Mouse (Mus musculus): Measurements from ENCODE around the gene Pnpla7. TPM values are rescaled to one million over a fixed set of nuclear protein-coding genes. Genes with fewer than 3 reads are reported as not detected.

Pnpla7 gene
- polyA plus RNA-seq, 1 experiment, result 8.8 TPM

DNA sequence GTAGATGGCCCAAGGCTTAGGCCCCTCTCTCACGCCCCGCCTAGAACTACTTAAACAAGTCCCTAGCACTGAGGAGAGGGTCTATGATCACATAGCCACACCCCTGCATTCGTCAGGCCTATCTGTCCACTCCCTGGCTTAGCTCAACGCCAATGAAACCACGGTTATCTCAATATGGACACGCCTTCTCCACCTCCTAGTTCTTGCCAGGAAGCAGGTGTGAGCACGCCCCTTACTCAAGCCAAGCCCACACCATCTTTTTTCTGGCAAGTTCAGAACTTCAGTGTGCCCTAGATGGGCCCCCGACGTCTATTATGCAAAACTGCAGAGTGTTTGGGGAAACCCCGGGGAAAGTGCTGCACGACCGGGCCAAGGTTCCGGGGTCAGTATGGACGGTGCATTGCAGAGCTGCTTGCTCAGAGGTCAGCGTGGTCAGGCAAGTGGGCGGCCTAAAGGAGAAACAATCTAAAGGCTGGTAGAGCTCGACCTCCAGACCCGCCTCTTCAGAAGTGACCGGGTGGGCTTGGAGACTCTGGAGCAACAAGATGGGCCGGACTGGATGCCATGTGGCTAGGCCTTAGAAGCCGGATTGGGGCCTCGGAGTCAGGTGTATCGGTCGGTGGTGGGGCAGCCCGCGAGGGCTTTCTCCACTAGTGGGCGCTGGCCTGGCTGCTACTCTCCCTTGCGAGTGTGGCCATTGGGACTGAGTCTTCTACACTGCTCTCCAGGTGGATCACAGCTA is 119.4 kb downstream of the Pnpla7 start, which contains the start of gene Noxa1:
TSS of gene Noxa1 (minus strand) at position 41 of the 742 bp plus-strand sequence.
- Histone ChIP-seq H3ac (ENCODE audit: control insufficient read depth, insufficient read length) (no peak within 1 kb of the TSS), H3K36me3 (ENCODE audit: control insufficient read depth, insufficient read depth) (no peaks in the 10 kb centered on the region), H3K4me2 (ENCODE audit: low read depth) (no peak within 1 kb of the TSS), H3K4me3 (no peak within 1 kb of the TSS), H3K79me2 (ENCODE audit: control insufficient read depth, insufficient read depth) (no peaks in the 10 kb centered on the region), H3K27me3 (ENCODE audit: control insufficient read depth, insufficient read depth, insufficient read length) (peaks cover 24% of the 10 kb centered on the region)
- no peak for TF ChIP-seq MYOG (IDR thresholded peaks at IDR 0.05; ENCODE audit: control insufficient read depth in 1 of 3, insufficient read depth in 1 of 3, insufficient read length in 2 of 3, low read depth in 2 of 3)
- no peak for TF ChIP-seq TCF12 (IDR thresholded peaks at IDR 0.05; ENCODE audit: insufficient read depth, poor library complexity, severe bottlenecking)
- TF ChIP-seq MYOD1 (IDR thresholded peaks at IDR 0.05; ENCODE audit: control insufficient read depth in 1 of 3, insufficient read length in 2 of 3, low read depth in 2 of 3), result no peak
- no peak for TF ChIP-seq E2F4 (IDR thresholded peaks at IDR 0.05; ENCODE audit: insufficient read depth)
- no peak for TF ChIP-seq SRF (IDR thresholded peaks at IDR 0.05; ENCODE audit: control insufficient read depth, insufficient read length, low read depth)
- TF ChIP-seq REST (IDR thresholded peaks at IDR 0.05; ENCODE audit: insufficient read depth, insufficient read length), result no peak
- TF ChIP-seq CEBPB (IDR thresholded peaks at IDR 0.05; ENCODE audit: insufficient read depth, poor library complexity, severe bottlenecking), result no peak
- no peak for TF ChIP-seq TCF3 (IDR thresholded peaks at IDR 0.05; ENCODE audit: insufficient read length, low read depth)
- no peak for TF ChIP-seq POLR2A (IDR thresholded peaks at IDR 0.05; ENCODE audit: insufficient read length, low read depth)
- TF ChIP-seq USF1 (IDR thresholded peaks at IDR 0.05; ENCODE audit: low read depth), result no peak

DNA sequence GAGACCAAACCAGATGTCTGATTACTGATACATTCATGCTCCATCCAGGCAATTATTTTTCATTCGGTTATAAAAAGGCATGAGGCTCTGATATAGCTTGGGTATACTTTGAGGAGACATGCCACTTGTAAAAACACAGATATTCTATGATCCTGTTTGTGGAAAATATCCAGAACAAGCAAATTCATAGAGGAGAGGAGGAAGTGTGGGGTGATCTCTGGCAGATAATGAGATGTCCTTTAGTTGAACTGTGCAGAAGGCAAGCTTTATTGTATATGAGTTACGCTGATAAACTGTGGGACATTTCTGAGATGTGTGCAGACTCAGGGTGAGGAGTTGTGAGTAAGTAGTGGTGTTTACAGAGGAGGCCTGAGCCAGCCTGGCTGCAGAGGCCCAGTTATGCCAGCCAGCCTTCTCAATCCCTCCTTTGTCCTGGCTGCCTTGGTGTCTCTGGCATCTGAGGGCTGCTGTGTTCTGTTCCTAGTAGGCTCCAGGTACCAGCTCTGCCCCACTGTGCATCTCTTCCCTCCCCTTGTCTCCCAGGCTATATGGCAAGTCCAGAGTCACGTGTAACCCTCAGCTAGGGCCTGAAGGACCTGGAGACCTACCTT is 122.3 kb downstream of the Pnpla7 start:
- Histone ChIP-seq H3K79me2 (ENCODE audit: control insufficient read depth, insufficient read depth) (no peaks in the 10 kb centered on the region), H3ac (ENCODE audit: control insufficient read depth, insufficient read length) (no peak overlapping the region), H3K4me2 (ENCODE audit: low read depth) (no peak overlapping the region), H3K27me3 (ENCODE audit: control insufficient read depth, insufficient read depth, insufficient read length) (peaks cover 42% of the 10 kb centered on the region), H3K4me3 (no peak overlapping the region), H3K36me3 (ENCODE audit: control insufficient read depth, insufficient read depth) (no peaks in the 10 kb centered on the region)
- TF ChIP-seq MAX (IDR thresholded peaks at IDR 0.05; ENCODE audit: low read depth) (no peak), POLR2A (IDR thresholded peaks at IDR 0.05; ENCODE audit: insufficient read length, low read depth) (no peak), TCF3 (IDR thresholded peaks at IDR 0.05; ENCODE audit: insufficient read length, low read depth) (no peak), E2F4 (IDR thresholded peaks at IDR 0.05; ENCODE audit: insufficient read depth) (no peak), REST (IDR thresholded peaks at IDR 0.05; ENCODE audit: insufficient read depth, insufficient read length) (no peak), SRF (IDR thresholded peaks at IDR 0.05; ENCODE audit: control insufficient read depth, insufficient read length, low read depth) (no peak), MYOG (IDR thresholded peaks at IDR 0.05; ENCODE audit: control insufficient read depth in 1 of 3, insufficient read depth in 1 of 3, insufficient read length in 2 of 3, low read depth in 2 of 3) (no peak), USF1 (IDR thresholded peaks at IDR 0.05; ENCODE audit: low read depth) (no peak), POLR2AphosphoS2 (IDR thresholded peaks at IDR 0.05; ENCODE audit: insufficient read length, low read depth) (no peak), MYOD1 (IDR thresholded peaks at IDR 0.05; ENCODE audit: control insufficient read depth in 1 of 3, insufficient read length in 2 of 3, low read depth in 2 of 3) (no peak), TCF12 (IDR thresholded peaks at IDR 0.05; ENCODE audit: insufficient read depth, poor library complexity, severe bottlenecking) (no peak), CEBPB (IDR thresholded peaks at IDR 0.05; ENCODE audit: insufficient read depth, poor library complexity, severe bottlenecking) (no peak)

- H3K79me2 ChIP-seq (ENCODE audit: control insufficient read depth, insufficient read depth), result no peaks in the 10 kb centered on the region
- peaks cover 42% of the 10 kb centered on the region for H3K27me3 ChIP-seq (ENCODE audit: control insufficient read depth, insufficient read depth, insufficient read length)
- no peak overlapping the region for H3ac ChIP-seq (ENCODE audit: control insufficient read depth, insufficient read length)
- no peak overlapping the region for H3K4me3 ChIP-seq
- no peak for TF ChIP-seq MYOG (IDR thresholded peaks at IDR 0.05; ENCODE audit: control insufficient read depth in 1 of 3, insufficient read depth in 1 of 3, insufficient read length in 2 of 3, low read depth in 2 of 3)
- TF ChIP-seq CEBPB (IDR thresholded peaks at IDR 0.05; ENCODE audit: insufficient read depth, poor library complexity, severe bottlenecking), result no peak
- TF ChIP-seq MAX (IDR thresholded peaks at IDR 0.05; ENCODE audit: low read depth), result no peak
- TF ChIP-seq USF1 (IDR thresholded peaks at IDR 0.05; ENCODE audit: low read depth), result no peak
- TF ChIP-seq REST (IDR thresholded peaks at IDR 0.05; ENCODE audit: insufficient read depth, insufficient read length), result no peak
- TF ChIP-seq MYOD1 (IDR thresholded peaks at IDR 0.05; ENCODE audit: control insufficient read depth in 1 of 3, insufficient read length in 2 of 3, low read depth in 2 of 3), result no peak
- no peak for TF ChIP-seq POLR2A (IDR thresholded peaks at IDR 0.05; ENCODE audit: insufficient read length, low read depth)
- TF ChIP-seq TCF3 (IDR thresholded peaks at IDR 0.05; ENCODE audit: insufficient read length, low read depth), result no peak
- TF ChIP-seq TCF12 (IDR thresholded peaks at IDR 0.05; ENCODE audit: insufficient read depth, poor library complexity, severe bottlenecking), result no peak
- TF ChIP-seq E2F4 (IDR thresholded peaks at IDR 0.05; ENCODE audit: insufficient read depth), result no peak
- no peak for TF ChIP-seq POLR2AphosphoS2 (IDR thresholded peaks at IDR 0.05; ENCODE audit: insufficient read length, low read depth)
- no peak for TF ChIP-seq SRF (IDR thresholded peaks at IDR 0.05; ENCODE audit: control insufficient read depth, insufficient read length, low read depth)
- no peak overlapping the region for H3K4me2 ChIP-seq (ENCODE audit: low read depth)
- no peaks in the 10 kb centered on the region for H3K36me3 ChIP-seq (ENCODE audit: control insufficient read depth, insufficient read depth)
Measured at GRCm38 (mm10) chr2:25098956-25099355, 123.1 kb downstream of the Pnpla7 start.

- TF ChIP-seq TCF12 (IDR thresholded peaks at IDR 0.05; ENCODE audit: insufficient read depth, poor library complexity, severe bottlenecking) (no peak), REST (IDR thresholded peaks at IDR 0.05; ENCODE audit: insufficient read depth, insufficient read length) (no peak), TCF3 (IDR thresholded peaks at IDR 0.05; ENCODE audit: insufficient read length, low read depth) (no peak), POLR2A (IDR thresholded peaks at IDR 0.05; ENCODE audit: insufficient read length, low read depth) (no peak), SRF (IDR thresholded peaks at IDR 0.05; ENCODE audit: control insufficient read depth, insufficient read length, low read depth) (no peak), MYOD1 (IDR thresholded peaks at IDR 0.05; ENCODE audit: control insufficient read depth in 1 of 3, insufficient read length in 2 of 3, low read depth in 2 of 3) (no peak), CEBPB (IDR thresholded peaks at IDR 0.05; ENCODE audit: insufficient read depth, poor library complexity, severe bottlenecking) (no peak), USF1 (IDR thresholded peaks at IDR 0.05; ENCODE audit: low read depth) (no peak), MYOG (IDR thresholded peaks at IDR 0.05; ENCODE audit: control insufficient read depth in 1 of 3, insufficient read depth in 1 of 3, insufficient read length in 2 of 3, low read depth in 2 of 3) (no peak), POLR2AphosphoS2 (IDR thresholded peaks at IDR 0.05; ENCODE audit: insufficient read length, low read depth) (no peak)
- Histone ChIP-seq H3K27me3 (ENCODE audit: control insufficient read depth, insufficient read depth, insufficient read length) (peaks cover 43% of the 10 kb centered on the region), H3K4me3 (no peak overlapping the region)
Measured at GRCm38 (mm10) chr2:25099703-25100102, 123.9 kb downstream of the Pnpla7 start.

More at GRCm38 (mm10) chr2:25099703-25100102, 123.9 kb downstream of the Pnpla7 start:
- Histone ChIP-seq H3K36me3 (ENCODE audit: control insufficient read depth, insufficient read depth) (no peaks in the 10 kb centered on the region), H3K4me2 (ENCODE audit: low read depth) (no peak overlapping the region), H3ac (ENCODE audit: control insufficient read depth, insufficient read length) (no peak overlapping the region), H3K79me2 (ENCODE audit: control insufficient read depth, insufficient read depth) (no peaks in the 10 kb centered on the region)

Other genes starting within 250 kb of the Pnpla7 start
- gene Cacna1b, start 212.9 kb upstream of the Pnpla7 start, polyA plus RNA-seq (2012; fragmentation: generic; extraction: Trizol), result 0.06 TPM
- 14.8 TPM for gene Ehmt1, start 56.4 kb upstream of the Pnpla7 start, polyA plus RNA-seq (2012; fragmentation: generic; extraction: Trizol)
- 4.8 TPM for gene Arrdc1, start 40.8 kb upstream of the Pnpla7 start, polyA plus RNA-seq (2012; fragmentation: generic; extraction: Trizol)
- 21.7 TPM for gene Zmynd19, start 26.2 kb upstream of the Pnpla7 start, polyA plus RNA-seq (2012; fragmentation: generic; extraction: Trizol)
- 11.7 TPM for gene Dph7, start 13.6 kb upstream of the Pnpla7 start, polyA plus RNA-seq (2012; fragmentation: generic; extraction: Trizol)
- 79.7 TPM for gene Mrpl41, start 935 bp upstream of the Pnpla7 start, polyA plus RNA-seq (2012; fragmentation: generic; extraction: Trizol)
- 33.7 TPM for gene Nsmf, start 78.3 kb downstream of the Pnpla7 start, polyA plus RNA-seq (2012; fragmentation: generic; extraction: Trizol)
- not detected for gene Entpd8, start 104.3 kb downstream of the Pnpla7 start, polyA plus RNA-seq (2012; fragmentation: generic; extraction: Trizol)
- gene Noxa1, start 119.1 kb downstream of the Pnpla7 start, polyA plus RNA-seq (2012; fragmentation: generic; extraction: Trizol), result not detected
- 1.3 TPM for gene Nrarp, start 204.7 kb downstream of the Pnpla7 start, polyA plus RNA-seq (2012; fragmentation: generic; extraction: Trizol)
- 9.2 TPM for gene Tor4a, start 220.9 kb downstream of the Pnpla7 start, polyA plus RNA-seq (2012; fragmentation: generic; extraction: Trizol)
- gene Nelfb, start 235.5 kb downstream of the Pnpla7 start, polyA plus RNA-seq (2012; fragmentation: generic; extraction: Trizol), result 55.8 TPM
- gene Stpg3, start 238.6 kb downstream of the Pnpla7 start, polyA plus RNA-seq (2012; fragmentation: generic; extraction: Trizol), result not detected
- 0.48 TPM for gene Fam166a, start 242.7 kb downstream of the Pnpla7 start, polyA plus RNA-seq (2012; fragmentation: generic; extraction: Trizol)
- 359 TPM for gene Tubb4b, start 248.7 kb downstream of the Pnpla7 start, polyA plus RNA-seq (2012; fragmentation: generic; extraction: Trizol)

All from myocyte (in vitro differentiated cells).